Mouse (Mus musculus) C3H10T1/2 (cell line): ENCODE measurements around the gene Cdh9. TPM values are rescaled to one million over a fixed set of nuclear protein-coding genes. Genes with fewer than 3 reads are reported as not detected.

Experiments
- polyA plus RNA-seq, 2 experiments: library from polyadenylated mRNA; unstranded; fragments of >200 nt; fragmentation: generic; extraction: Trizol; gene quantifications; one replicate each; pipeline ENCODE4 v1.2.1; 2012; ENCODE audit warnings: missing spikeins in 2 of 2

Gene Cdh9
- polyA plus RNA-seq = under 1 TPM in 1 of 2 experiments, not detected in 1; 0.61 TPM

GRCm38 (mm10) chr15:16728470-16729011 is at the start of gene Cdh9:
Cdh9 (plus strand) TSS chr15:16728756.

